Mouse (Mus musculus) midbrain, postnatal 0 days (tissue): ENCODE data around the gene Olfr569. TPM values are rescaled to one million over a fixed set of nuclear protein-coding genes. Genes with fewer than 3 reads are reported as not detected.

Experiments
- ATAC-seq: fragments of 200-750 bp; cut with Nextera tagmentation; 2 replicates; pipeline ENCODE4 v1.8.0; 2017; ENCODE audit warnings: moderate number of reproducible peaks, mild to moderate bottlenecking, moderate TSS enrichment, moderate library complexity; ENCODE audit not compliant: low FRiP score
- DNase-seq: peaks from one replicate; pipeline ENCODE4 v3.0.0-alpha.2; 2015; ENCODE audit warnings: low spot score
- H3K27ac ChIP-seq: fragments of 300-500 bp; sonication (generic); 2 replicates; pipeline ENCODE4 v1.5.1; 2014; ENCODE audit warnings: low read depth, mild to moderate bottlenecking, low read length, mixed read lengths
- H3K27me3 ChIP-seq: fragments of 300-500 bp; sonication (generic); 2 replicates; pipeline ENCODE4 v1.6.1; 2014; ENCODE audit warnings: low read length, control low read depth, mixed read lengths; ENCODE audit not compliant: insufficient read depth
- H3K36me3 ChIP-seq: fragments of 300-500 bp; sonication (generic); 2 replicates; pipeline ENCODE4 v1.6.1; 2014; ENCODE audit warnings: low read length, control low read depth, mixed read lengths; ENCODE audit not compliant: insufficient read depth
- H3K4me1 ChIP-seq: fragments of 300-500 bp; sonication (generic); 2 replicates; pipeline ENCODE4 v1.6.1; 2014; ENCODE audit warnings: mild to moderate bottlenecking, control low read depth, antibody characterized with exemption, low read length, mixed read lengths; ENCODE audit not compliant: insufficient read depth
- H3K4me2 ChIP-seq: fragments of 300-500 bp; sonication (generic); 2 replicates; pipeline ENCODE4 v1.6.1; 2014; ENCODE audit warnings: low read depth, mild to moderate bottlenecking, low read length, mixed read lengths; ENCODE audit not compliant: poor library complexity, severe bottlenecking
- H3K4me3 ChIP-seq: fragments of 300-500 bp; sonication (generic); 2 replicates; pipeline ENCODE4 v1.5.1; 2014; ENCODE audit warnings: low read depth, mild to moderate bottlenecking, low read length, moderate library complexity
- H3K9ac ChIP-seq: fragments of 300-500 bp; sonication (generic); replicated peaks from 2 replicates; pipeline ENCODE4 v1.6.1; 2014; ENCODE audit warnings: mild to moderate bottlenecking, low read length, moderate library complexity, mixed read lengths; ENCODE audit not compliant: poor library complexity, severe bottlenecking
- H3K9me3 ChIP-seq: fragments of 300-500 bp; sonication (generic); 2 replicates; pipeline ENCODE4 v1.6.1; 2016; ENCODE audit warnings: low read length, control low read depth
- CTCF ChIP-seq: IDR thresholded peaks from 2 replicates; pipeline ENCODE4 v1.5.1; 2016; ENCODE audit warnings: antibody characterized with exemption, mild to moderate bottlenecking
- WGBS: fragments of 180-500 bp; shearing (Covaris S2); extraction: QIAGEN DNeasy Blood & Tissue Kit; methylation state at CpG from one replicate; pipeline ENCODE4 v1.1.7; 2014; 5-methylcytosine and 5-hydroxymethylcytosine counted together
- polyA plus RNA-seq: library from polyadenylated mRNA; unstranded; fragments of >200 nt; fragmentation: Nextera tagmentation; extraction: Ambion mirVana; gene quantifications from 2 replicates; pipeline ENCODE4 v1.2.1, GENCODE M21; 2015
- total RNA-seq: library from RNA; depleted of rRNA; stranded (reverse); fragments of >200 nt; gene quantifications from 2 replicates; pipeline ENCODE4 v1.2.3, GENCODE M21; 2014; rRNA removed

Olfr569 gene
- total and polyA plus RNA-seq, 2 experiments from 2014 or later: not detected

DNA sequence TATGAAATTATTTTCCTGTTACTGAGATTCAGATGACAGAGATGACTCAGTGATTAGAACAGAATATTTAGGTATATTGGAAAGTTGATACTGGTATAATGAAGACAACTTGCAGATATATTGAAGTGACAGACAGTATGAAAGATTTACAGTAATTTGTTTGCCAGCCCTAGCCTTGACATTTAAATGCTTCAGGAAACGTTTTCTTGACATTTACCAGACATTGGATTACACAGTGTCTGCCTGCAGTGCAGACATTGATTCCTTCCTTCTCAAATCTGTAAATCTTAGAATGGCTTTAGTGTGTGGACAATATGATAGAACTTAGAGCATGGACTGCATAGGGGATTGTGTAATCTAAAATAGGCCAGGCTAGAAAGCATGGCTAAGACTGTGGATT lies 24.6 kb upstream of the Olfr569 start:
- no peak for TF ChIP-seq CTCF
- WGBS: 51% methylated on average over 1 of the region's 1 CpGs

DNA sequence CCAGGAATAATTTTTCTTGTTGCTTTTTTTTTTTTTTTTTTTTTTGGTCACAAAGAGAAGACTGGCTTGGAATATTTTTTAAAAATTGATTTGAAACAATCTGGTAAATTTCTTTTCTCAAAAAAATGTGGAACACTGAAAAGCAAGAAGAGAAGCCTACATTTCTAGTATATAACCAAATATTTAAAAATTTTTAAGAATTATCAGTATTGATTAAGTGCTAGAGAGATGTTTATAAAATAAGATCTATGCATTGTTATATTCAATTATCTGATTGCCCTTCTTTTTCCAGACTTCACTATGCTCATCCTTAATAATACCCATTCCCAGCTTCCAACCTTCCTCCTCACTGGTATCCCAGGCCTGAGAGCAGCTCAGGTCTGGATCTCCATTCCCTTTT lies 13.9 kb downstream of the Olfr569 start, which contains the start of gene Olfr568:
TSS of gene Olfr568 (plus strand) at position 301 of the 400 bp plus-strand sequence.
- H3K27me3 ChIP-seq: no peaks in the 10 kb centered on the region
- H3K9me3 ChIP-seq: no peaks in the 10 kb centered on the region
- no peak within 1 kb of the TSS for H3K4me2 ChIP-seq
- no peak within 1 kb of the TSS for H3K27ac ChIP-seq
- no peak within 1 kb of the TSS for H3K9ac ChIP-seq
- no peaks in the 10 kb centered on the region for H3K36me3 ChIP-seq
- DNase-seq: no peak
- TF ChIP-seq CTCF: no peak
- H3K4me1 ChIP-seq: no peaks in the 10 kb centered on the region
- no peak within 1 kb of the TSS for H3K4me3 ChIP-seq
- no peak for ATAC-seq

More for the DNA sequence above, 24.6 kb upstream of the Olfr569 start:
- Histone ChIP-seq H3K27me3 (no peaks in the 10 kb centered on the region), H3K4me2 (no peak overlapping the region), H3K36me3 (no peaks in the 10 kb centered on the region), H3K27ac (no peak overlapping the region), H3K9ac (no peak overlapping the region), H3K9me3 (no peaks in the 10 kb centered on the region), H3K4me1 (no peaks in the 10 kb centered on the region), H3K4me3 (no peak overlapping the region)
- DNase-seq (no peak), ATAC-seq (no peak)

DNA sequence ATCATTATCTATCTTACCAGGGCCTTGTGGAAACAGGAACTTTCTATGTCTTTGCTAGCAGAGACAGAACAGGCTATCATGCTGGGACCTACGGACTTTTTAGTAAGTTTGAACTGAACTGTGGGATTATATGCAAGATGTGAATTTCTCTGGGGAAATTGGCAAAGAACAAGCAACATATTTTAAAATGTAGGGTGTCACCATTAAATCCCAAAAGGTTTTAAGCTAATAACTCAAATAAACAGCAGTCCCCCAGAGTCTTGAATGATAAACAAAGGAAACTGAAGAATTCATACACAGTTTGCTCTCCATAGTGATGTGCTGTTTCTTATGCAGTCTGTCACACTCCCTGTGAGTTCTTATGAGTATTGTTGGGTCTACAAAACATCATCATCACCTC lies 32.0 kb downstream of the Olfr569 start, which contains the start of gene Olfr566:
TSS of gene Olfr566 (minus strand) at position 101 of the 400 bp plus-strand sequence.
- no peak for TF ChIP-seq CTCF
- ATAC-seq (no peak), DNase-seq (no peak)
- Histone ChIP-seq H3K4me1 (no peaks in the 10 kb centered on the region), H3K27ac (no peak within 1 kb of the TSS), H3K4me3 (no peak within 1 kb of the TSS), H3K27me3 (no peaks in the 10 kb centered on the region), H3K9ac (no peak within 1 kb of the TSS), H3K36me3 (no peaks in the 10 kb centered on the region), H3K4me2 (no peak within 1 kb of the TSS), H3K9me3 (no peaks in the 10 kb centered on the region)
- WGBS: 89% methylated on average over 1 of the region's 1 CpGs

DNA sequence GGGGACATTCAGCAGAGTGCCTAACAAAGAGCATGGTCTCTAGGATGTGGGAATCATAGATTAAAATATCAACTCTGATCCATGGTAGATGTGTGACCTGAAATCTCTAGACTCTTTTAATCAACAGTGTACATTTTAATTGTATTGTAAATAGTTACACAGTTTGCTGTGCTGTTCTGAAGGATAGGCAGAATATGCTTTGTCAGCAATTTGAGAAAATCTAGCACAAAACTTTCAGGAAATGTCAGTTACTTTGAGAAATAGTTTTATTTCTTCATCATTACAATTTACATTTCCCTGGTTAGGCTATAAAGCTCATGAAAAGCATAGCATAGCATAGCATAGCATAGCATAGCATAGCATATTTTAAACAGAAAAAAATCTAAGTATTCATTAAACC lies 34.9 kb downstream of the Olfr569 start:
- no peaks in the 10 kb centered on the region for H3K36me3 ChIP-seq
- TF ChIP-seq CTCF: no peak
- H3K27ac ChIP-seq: no peak overlapping the region
- ATAC-seq (no peak), DNase-seq (no peak)
- no peak overlapping the region for H3K4me3 ChIP-seq
- no peak overlapping the region for H3K9ac ChIP-seq
- H3K27me3 ChIP-seq: no peaks in the 10 kb centered on the region
- no peaks in the 10 kb centered on the region for H3K4me1 ChIP-seq
- no peak overlapping the region for H3K4me2 ChIP-seq
- no peaks in the 10 kb centered on the region for H3K9me3 ChIP-seq

Other genes starting within 250 kb of the Olfr569 start
- not detected in 2 replicates for gene Olfr555, start 232.1 kb downstream of the Olfr569 start, total RNA-seq
- gene Olfr555, start 232.1 kb downstream of the Olfr569 start, polyA plus RNA-seq: not detected in 2 replicates
- not detected in 2 replicates for gene Olfr556, start 226.0 kb downstream of the Olfr569 start, total RNA-seq
- gene Olfr556, start 226.0 kb downstream of the Olfr569 start, polyA plus RNA-seq: not detected in 2 replicates
- gene Trim68, start 203.6 kb downstream of the Olfr569 start, total RNA-seq: 6.9 and 7.1 TPM in 2 replicates
- gene Trim68, start 203.6 kb downstream of the Olfr569 start, polyA plus RNA-seq: 4.9 and 5.7 TPM in 2 replicates
- gene Olfr557, start 195.0 kb downstream of the Olfr569 start, total RNA-seq: not detected in 2 replicates
- not detected in 2 replicates for gene Olfr557, start 195.0 kb downstream of the Olfr569 start, polyA plus RNA-seq
- 0.05 and 0.16 TPM in 2 replicates for gene Olfr558, start 188.7 kb downstream of the Olfr569 start, total RNA-seq
- not detected in 2 replicates for gene Olfr558, start 188.7 kb downstream of the Olfr569 start, polyA plus RNA-seq
- not detected in 2 replicates for gene Olfr33, start 171.8 kb downstream of the Olfr569 start, total RNA-seq
- not detected in 2 replicates for gene Olfr33, start 171.8 kb downstream of the Olfr569 start, polyA plus RNA-seq
- not detected in 2 replicates for gene Olfr559, start 163.4 kb downstream of the Olfr569 start, total RNA-seq
- not detected in 2 replicates for gene Olfr559, start 163.4 kb downstream of the Olfr569 start, polyA plus RNA-seq
- gene Olfr560, start 131.5 kb downstream of the Olfr569 start, total RNA-seq: not detected in 2 replicates
- not detected in 2 replicates for gene Olfr560, start 131.5 kb downstream of the Olfr569 start, polyA plus RNA-seq
- gene Olfr78, start 131.4 kb downstream of the Olfr569 start, total RNA-seq: not detected in 2 replicates
- 0.09 and 0.10 TPM in 2 replicates for gene Olfr78, start 131.4 kb downstream of the Olfr569 start, polyA plus RNA-seq
- gene Olfr561, start 119.7 kb downstream of the Olfr569 start, total RNA-seq: not detected in 2 replicates
- gene Olfr561, start 119.7 kb downstream of the Olfr569 start, polyA plus RNA-seq: 0.06 TPM in 1 of 2 replicates, not detected in the other
- gene Olfr564, start 87.4 kb downstream of the Olfr569 start, total RNA-seq: not detected in 2 replicates
- gene Olfr564, start 87.4 kb downstream of the Olfr569 start, polyA plus RNA-seq: not detected in 2 replicates
- not detected in 2 replicates for gene Olfr566, start 32.1 kb downstream of the Olfr569 start, total RNA-seq
- not detected in 2 replicates for gene Olfr566, start 32.1 kb downstream of the Olfr569 start, polyA plus RNA-seq
- gene Olfr568, start 13.8 kb downstream of the Olfr569 start, total RNA-seq: not detected in 2 replicates
- gene Olfr568, start 13.8 kb downstream of the Olfr569 start, polyA plus RNA-seq: not detected in 2 replicates
- gene Olfr570, start 3.7 kb upstream of the Olfr569 start, total RNA-seq: not detected in 2 replicates
- not detected in 2 replicates for gene Olfr570, start 3.7 kb upstream of the Olfr569 start, polyA plus RNA-seq
- not detected in 2 replicates for gene Olfr571, start 26.7 kb upstream of the Olfr569 start, total RNA-seq
- not detected in 2 replicates for gene Olfr571, start 26.7 kb upstream of the Olfr569 start, polyA plus RNA-seq
- not detected in 2 replicates for gene Olfr572, start 33.5 kb upstream of the Olfr569 start, total RNA-seq
- gene Olfr572, start 33.5 kb upstream of the Olfr569 start, polyA plus RNA-seq: not detected in 2 replicates
- gene Olfr573-ps1, start 51.7 kb upstream of the Olfr569 start, total RNA-seq: not detected in 2 replicates
- gene Olfr573-ps1, start 51.7 kb upstream of the Olfr569 start, polyA plus RNA-seq: not detected in 2 replicates
- gene Olfr574, start 57.6 kb upstream of the Olfr569 start, total RNA-seq: not detected in 2 replicates
- gene Olfr574, start 57.6 kb upstream of the Olfr569 start, polyA plus RNA-seq: not detected in 2 replicates
- not detected in 2 replicates for gene Olfr575, start 67.9 kb upstream of the Olfr569 start, total RNA-seq
- not detected in 2 replicates for gene Olfr575, start 67.9 kb upstream of the Olfr569 start, polyA plus RNA-seq
- not detected in 2 replicates for gene Olfr576, start 71.8 kb upstream of the Olfr569 start, total RNA-seq
- gene Olfr576, start 71.8 kb upstream of the Olfr569 start, polyA plus RNA-seq: not detected in 2 replicates
- not detected in 2 replicates for gene Olfr577, start 85.1 kb upstream of the Olfr569 start, total RNA-seq
- gene Olfr577, start 85.1 kb upstream of the Olfr569 start, polyA plus RNA-seq: not detected in 2 replicates
- gene Olfr578, start 98.4 kb upstream of the Olfr569 start, total RNA-seq: not detected in 2 replicates
- gene Olfr578, start 98.4 kb upstream of the Olfr569 start, polyA plus RNA-seq: not detected in 2 replicates
- gene Olfr582, start 147.1 kb upstream of the Olfr569 start, total RNA-seq: not detected in 2 replicates
- not detected in 2 replicates for gene Olfr582, start 147.1 kb upstream of the Olfr569 start, polyA plus RNA-seq
- not detected in 2 replicates for gene Olfr583, start 160.4 kb upstream of the Olfr569 start, total RNA-seq
- gene Olfr583, start 160.4 kb upstream of the Olfr569 start, polyA plus RNA-seq: not detected in 2 replicates
- gene Olfr584, start 191.0 kb upstream of the Olfr569 start, total RNA-seq: not detected in 2 replicates
- gene Olfr584, start 191.0 kb upstream of the Olfr569 start, polyA plus RNA-seq: not detected in 2 replicates
- not detected in 2 replicates for gene Olfr585, start 206.8 kb upstream of the Olfr569 start, total RNA-seq
- gene Olfr585, start 206.8 kb upstream of the Olfr569 start, polyA plus RNA-seq: not detected in 2 replicates
- not detected in 2 replicates for gene Olfr586, start 234.8 kb upstream of the Olfr569 start, total RNA-seq
- gene Olfr586, start 234.8 kb upstream of the Olfr569 start, polyA plus RNA-seq: not detected in 2 replicates
- 0.09 TPM in 1 of 2 replicates, not detected in the other for gene Olfr588-ps1, start 250.0 kb upstream of the Olfr569 start, total RNA-seq
- not detected in 2 replicates for gene Olfr588-ps1, start 250.0 kb upstream of the Olfr569 start, polyA plus RNA-seq